Mouse (Mus musculus): ENCODE data around the gene Trak1.
A peak's percentile ranks its signal among the peaks of the same experiment; 100 is the strongest.

The Trak1 gene

GRCm38 (mm10) chr9:121371346-121371891 is 74.1 kb downstream of the Trak1 start:
- DNase-seq (ENCODE audit: low spot score in 2 of 2), result peak; percentile 39 to 64

GRCm38 (mm10) chr9:121371946-121372646 is 74.8 kb downstream of the Trak1 start:
- no peak for DNase-seq (ENCODE audit: low spot score in 2 of 2)

- DNase-seq (ENCODE audit: low spot score in 2 of 2), result no peak
These were observed 75.8 kb downstream of the Trak1 start for GRCm38 (mm10) chr9:121373107-121373506.

- DNase-seq (ENCODE audit: low spot score in 2 of 2), result no peak
These were observed 76.2 kb downstream of the Trak1 start for GRCm38 (mm10) chr9:121373512-121373911.

- DNase-seq (ENCODE audit: low spot score in 2 of 2), result peak; percentile 40 to 55
These were observed 77.0 kb downstream of the Trak1 start for GRCm38 (mm10) chr9:121374076-121374863.

- no peak for DNase-seq (ENCODE audit: low spot score in 2 of 2)
These were observed 77.6 kb downstream of the Trak1 start for GRCm38 (mm10) chr9:121374864-121375255.

GRCm38 (mm10) chr9:121376094-121376493 is 78.8 kb downstream of the Trak1 start:
- no peak for DNase-seq (ENCODE audit: low spot score in 2 of 2)

GRCm38 (mm10) chr9:121380310-121380920 is 83.1 kb downstream of the Trak1 start:
- DNase-seq (ENCODE audit: low spot score in 2 of 2), result no peak

- DNase-seq (ENCODE audit: low spot score in 2 of 2), result no peak
These were observed 84.5 kb downstream of the Trak1 start for GRCm38 (mm10) chr9:121381678-121382297.

GRCm38 (mm10) chr9:121382568-121382967 is 85.3 kb downstream of the Trak1 start:
- DNase-seq (ENCODE audit: low spot score in 2 of 2), result no peak

- no peak for DNase-seq (ENCODE audit: low spot score in 2 of 2)
These were observed 85.9 kb downstream of the Trak1 start for GRCm38 (mm10) chr9:121383180-121383586.

- no peak for DNase-seq (ENCODE audit: low spot score in 2 of 2)
These were observed 87.3 kb downstream of the Trak1 start for GRCm38 (mm10) chr9:121384620-121385019.

- peak; percentile 81 to 86 for DNase-seq (ENCODE audit: low spot score in 2 of 2)
These were observed 87.9 kb downstream of the Trak1 start for GRCm38 (mm10) chr9:121385091-121385748.

GRCm38 (mm10) chr9:121385749-121386350 is 88.5 kb downstream of the Trak1 start:
- no peak for DNase-seq (ENCODE audit: low spot score in 2 of 2)

- DNase-seq (ENCODE audit: low spot score in 2 of 2), result no peak
These were observed 90.4 kb downstream of the Trak1 start for GRCm38 (mm10) chr9:121387539-121388272.

- DNase-seq (ENCODE audit: low spot score in 2 of 2), result no peak
These were observed 91.1 kb downstream of the Trak1 start for GRCm38 (mm10) chr9:121388273-121388931.

- no peak for DNase-seq (ENCODE audit: low spot score in 2 of 2)
These were observed 92.0 kb downstream of the Trak1 start for GRCm38 (mm10) chr9:121389258-121389657.

- DNase-seq (ENCODE audit: low spot score in 2 of 2), result no peak
These were observed 94.6 kb downstream of the Trak1 start for GRCm38 (mm10) chr9:121391898-121392297.

- DNase-seq (ENCODE audit: low spot score in 2 of 2), result peak; percentile 51 to 63
These were observed 95.1 kb downstream of the Trak1 start for GRCm38 (mm10) chr9:121392427-121392826.

GRCm38 (mm10) chr9:121393104-121393503 is 95.8 kb downstream of the Trak1 start:
- DNase-seq (ENCODE audit: low spot score in 2 of 2), result no peak
